Mouse (Mus musculus): Measurements from ENCODE around the gene Mapk8ip1.

The Mapk8ip1 gene

DNA sequence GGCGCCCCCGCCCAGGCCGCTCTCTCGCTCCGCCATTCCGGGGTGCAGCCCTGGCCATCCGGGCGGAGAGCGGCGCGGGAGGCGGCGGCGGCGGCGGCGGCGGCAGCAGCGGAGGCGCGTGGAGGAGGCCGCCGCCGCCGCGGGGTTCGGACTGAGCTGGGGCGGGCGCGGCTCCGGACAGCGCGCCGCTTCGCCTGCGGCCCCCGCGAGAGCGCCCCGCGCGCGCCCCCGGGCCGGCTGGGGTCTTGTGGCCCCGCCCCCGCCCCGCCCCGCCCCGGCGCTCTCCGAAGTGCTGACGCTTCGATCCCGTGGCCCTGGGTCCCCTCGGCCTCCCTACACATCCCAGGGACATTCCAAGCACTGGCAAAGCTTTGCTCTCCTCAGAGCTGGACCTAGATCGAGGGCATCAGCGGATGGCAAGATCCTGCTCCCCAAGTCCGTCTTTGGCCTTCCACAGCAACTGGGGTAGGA, at the start of gene Mapk8ip1:
Mapk8ip1 (minus strand) TSS at position 173 of the 471 bp plus-strand sequence.
- no peak for DNase-seq (ENCODE audit: low read depth, low spot score)

DNA sequence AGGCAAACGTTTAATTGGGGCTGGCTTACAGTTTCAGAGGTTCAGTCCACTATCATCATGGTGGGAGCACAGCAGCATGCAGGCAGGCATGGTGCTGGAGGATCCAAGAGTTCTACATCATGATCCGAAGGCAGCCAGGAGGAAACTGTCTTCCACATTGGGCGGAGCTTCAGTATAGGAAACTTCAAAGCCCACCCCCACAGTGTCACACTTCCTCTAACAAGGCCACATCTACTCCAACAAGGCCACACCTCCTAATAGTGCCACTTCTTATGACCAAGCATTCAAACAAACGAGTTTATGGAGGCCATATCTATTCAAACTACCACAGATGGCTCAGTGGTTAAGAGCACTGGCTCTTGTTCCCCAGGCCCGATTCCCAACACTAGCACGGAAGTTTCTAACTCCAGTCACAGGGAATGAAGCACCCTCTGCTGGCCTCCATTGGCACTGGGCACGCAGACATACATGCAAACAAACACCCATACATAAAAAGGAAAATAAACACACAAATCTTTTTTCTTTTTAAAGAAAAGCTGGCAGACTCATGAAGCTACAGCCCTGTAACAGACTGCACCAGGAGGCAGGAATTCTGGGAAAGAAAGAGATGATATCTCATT, 46.2 kb upstream of the Mapk8ip1 start:
- no peak for DNase-seq (ENCODE audit: low read depth, low spot score)

- no peak for DNase-seq (ENCODE audit: low read depth, low spot score)
These were observed 45.6 kb upstream of the Mapk8ip1 start for GRCm38 (mm10) chr2:92446656-92447055.

DNA sequence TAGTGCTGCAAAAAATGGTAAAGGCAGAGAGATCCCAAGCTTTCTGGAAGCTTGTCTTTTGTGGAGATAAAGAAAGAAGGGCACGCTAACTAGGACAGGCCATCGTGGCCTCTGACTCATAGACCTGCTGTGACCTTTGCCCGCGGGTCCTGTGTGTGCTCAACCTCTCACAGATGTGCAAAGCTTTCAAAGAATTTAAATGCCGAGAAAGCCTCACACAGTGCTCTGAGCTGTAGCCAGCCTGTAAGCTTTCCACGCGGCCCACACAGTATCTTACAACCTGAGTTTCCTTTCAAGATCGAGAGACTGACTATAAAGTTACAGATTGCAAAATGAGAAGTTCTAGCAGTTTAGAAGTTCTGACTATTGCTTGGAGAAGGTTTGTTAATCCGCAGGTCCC, 44.8 kb upstream of the Mapk8ip1 start:
- DNase-seq (ENCODE audit: low read depth, low spot score), result no peak

DNA sequence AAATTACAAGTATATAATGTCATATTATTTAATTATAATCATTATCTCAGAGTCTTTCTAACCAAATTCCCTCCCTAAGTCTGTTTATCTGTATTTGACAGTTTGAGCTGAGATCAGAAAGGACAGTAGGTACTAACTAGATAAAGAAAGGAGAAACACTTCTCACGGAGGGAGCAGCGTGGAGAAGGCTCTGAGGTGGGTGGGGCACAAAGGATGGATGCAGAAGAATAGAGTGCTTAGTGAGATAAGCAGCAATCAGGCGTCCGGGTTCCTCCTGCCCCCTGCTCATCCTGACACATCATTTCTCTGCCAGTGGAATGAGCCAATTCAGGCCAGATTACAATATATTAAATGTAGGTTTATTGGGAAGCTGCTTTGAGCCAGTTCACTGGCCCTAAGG, 43.3 kb upstream of the Mapk8ip1 start:
- no peak for DNase-seq (ENCODE audit: low read depth, low spot score)

DNA sequence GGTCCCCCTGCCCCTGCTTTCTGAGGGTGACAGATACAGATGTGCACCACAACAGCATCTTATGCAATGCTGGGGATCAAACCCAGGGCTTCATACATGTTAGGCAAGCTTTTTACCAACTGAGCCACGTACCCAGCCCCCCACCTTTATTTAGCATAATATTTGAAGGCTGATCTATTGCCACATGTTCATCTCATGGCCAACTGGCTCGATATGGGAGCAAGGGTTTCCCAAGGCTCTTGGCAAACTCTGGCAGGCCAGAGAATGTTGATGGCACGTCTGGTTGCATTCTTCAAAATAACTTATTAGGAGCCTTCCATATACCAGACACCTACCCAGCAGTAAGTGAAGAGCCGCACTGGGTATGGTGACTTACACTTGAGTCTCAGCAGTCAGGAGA, 42.2 kb upstream of the Mapk8ip1 start:
- no peak for DNase-seq (ENCODE audit: low read depth, low spot score)

GRCm38 (mm10) chr2:92442419-92443001, 41.4 kb upstream of the Mapk8ip1 start:
- DNase-seq (ENCODE audit: low read depth, low spot score), result no peak

- no peak for DNase-seq (ENCODE audit: low read depth, low spot score)
These were observed 39.4 kb upstream of the Mapk8ip1 start for GRCm38 (mm10) chr2:92440432-92440831.

GRCm38 (mm10) chr2:92438567-92438966, 37.5 kb upstream of the Mapk8ip1 start:
- no peak for DNase-seq (ENCODE audit: low read depth, low spot score)

DNA sequence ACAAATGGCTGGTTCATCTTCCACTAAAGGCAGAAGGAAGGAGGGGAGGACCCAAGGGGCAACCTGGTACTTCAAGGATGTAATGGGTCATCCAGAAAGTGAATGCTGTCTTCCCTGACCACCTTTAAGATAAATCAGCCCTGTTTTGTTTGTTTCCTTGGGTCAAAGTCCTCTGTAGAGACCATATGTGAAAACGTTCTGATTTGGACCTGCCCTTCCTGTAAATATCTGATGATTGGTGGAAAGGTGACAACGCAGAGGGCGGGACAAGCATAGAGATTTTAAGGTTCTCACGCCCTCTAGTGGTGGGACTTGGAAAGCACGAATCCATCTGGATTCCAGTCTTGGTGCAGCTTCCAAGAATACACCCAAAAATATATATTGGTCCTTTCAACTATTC, 36.8 kb upstream of the Mapk8ip1 start:
- DNase-seq (ENCODE audit: low read depth, low spot score), result peak; percentile 86

DNA sequence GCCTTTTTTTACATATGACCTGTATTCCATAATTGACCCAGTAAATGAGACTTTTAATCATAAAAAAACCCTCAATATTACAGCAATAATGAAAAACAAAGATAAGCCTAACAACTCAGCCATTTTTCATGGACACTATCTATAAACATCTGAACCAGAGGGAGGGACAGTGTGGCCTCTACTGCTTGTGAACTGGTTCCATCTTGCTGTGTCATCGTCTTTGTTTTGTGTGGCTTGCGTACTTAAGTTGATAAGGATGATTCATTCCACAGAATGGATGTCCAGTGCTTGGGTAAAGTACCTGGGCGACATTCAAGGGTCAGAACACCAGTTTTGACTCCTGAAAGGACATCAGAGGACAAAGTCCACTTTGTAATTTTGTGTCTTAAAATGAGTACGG, 36.3 kb upstream of the Mapk8ip1 start:
- DNase-seq (ENCODE audit: low read depth, low spot score), result no peak

GRCm38 (mm10) chr2:92435023-92435422, 34.0 kb upstream of the Mapk8ip1 start:
- no peak for DNase-seq (ENCODE audit: low read depth, low spot score)

DNA sequence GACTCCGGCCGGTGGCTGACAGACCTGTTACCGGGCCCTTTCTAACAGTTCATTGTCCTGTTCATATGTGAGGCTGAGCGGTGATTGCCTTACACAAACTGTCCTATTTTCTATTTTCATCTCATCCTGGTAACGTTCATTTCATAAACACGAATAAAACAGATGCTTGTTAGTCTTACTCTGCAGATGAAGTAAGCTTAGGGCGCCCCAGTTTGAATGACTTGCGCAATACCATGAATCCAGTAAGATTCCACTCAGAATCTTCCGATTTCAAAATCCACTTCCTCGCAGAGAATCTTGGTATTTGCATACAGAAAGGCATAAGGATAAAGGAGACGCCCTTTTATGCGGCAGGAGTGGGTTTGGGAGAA, 33.3 kb upstream of the Mapk8ip1 start:
- DNase-seq (ENCODE audit: low read depth, low spot score), result no peak

DNA sequence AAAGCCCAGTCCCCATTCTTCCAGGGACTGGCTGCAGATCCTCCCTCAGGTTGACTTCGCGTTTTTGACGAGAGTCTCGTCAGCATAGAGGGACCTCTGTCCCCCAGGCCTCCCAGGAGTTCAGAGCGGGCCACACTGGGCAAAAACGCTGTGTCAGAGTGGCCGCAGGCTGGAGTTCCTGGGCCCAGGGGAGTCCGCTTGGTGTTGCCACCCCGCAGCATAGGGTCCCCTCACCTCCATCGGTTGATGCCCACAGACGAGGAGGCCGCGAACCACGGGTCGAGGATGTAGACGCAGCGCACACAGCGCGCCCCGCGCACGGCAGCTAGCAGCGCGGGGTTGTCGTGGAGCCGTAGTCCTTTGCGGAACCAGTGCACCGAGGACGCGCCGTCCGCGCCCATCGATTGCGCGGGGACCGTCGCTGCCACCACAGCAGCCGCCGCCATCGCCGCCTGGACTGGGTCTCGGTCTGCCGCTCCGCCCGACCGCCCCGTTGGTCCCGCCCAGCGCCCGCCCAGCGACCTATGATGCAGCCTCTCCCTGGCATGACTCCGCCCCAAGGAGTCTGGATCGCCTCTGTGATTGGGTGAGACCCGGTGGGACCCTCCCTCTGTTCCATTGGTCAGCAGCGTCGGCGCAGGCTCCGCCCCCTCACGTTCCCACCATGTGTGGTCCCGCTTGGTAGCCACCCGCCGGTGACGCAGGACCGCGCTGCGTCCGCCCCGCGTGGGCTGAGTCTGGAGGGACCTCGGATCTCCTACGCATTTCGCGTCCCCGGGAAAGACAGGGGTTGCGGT, 32.7 kb upstream of the Mapk8ip1 start, which contains the start of gene Cry2:
Cry2 (minus strand) TSS at position 466 of the 797 bp plus-strand sequence.
- DNase-seq (ENCODE audit: low read depth, low spot score), result peak; percentile 99

GRCm38 (mm10) chr2:92432299-92433295, 31.5 kb upstream of the Mapk8ip1 start:
- no peak for DNase-seq (ENCODE audit: low read depth, low spot score)

- DNase-seq (ENCODE audit: low read depth, low spot score), result no peak
These were observed 30.6 kb upstream of the Mapk8ip1 start for GRCm38 (mm10) chr2:92431611-92432179.

DNA sequence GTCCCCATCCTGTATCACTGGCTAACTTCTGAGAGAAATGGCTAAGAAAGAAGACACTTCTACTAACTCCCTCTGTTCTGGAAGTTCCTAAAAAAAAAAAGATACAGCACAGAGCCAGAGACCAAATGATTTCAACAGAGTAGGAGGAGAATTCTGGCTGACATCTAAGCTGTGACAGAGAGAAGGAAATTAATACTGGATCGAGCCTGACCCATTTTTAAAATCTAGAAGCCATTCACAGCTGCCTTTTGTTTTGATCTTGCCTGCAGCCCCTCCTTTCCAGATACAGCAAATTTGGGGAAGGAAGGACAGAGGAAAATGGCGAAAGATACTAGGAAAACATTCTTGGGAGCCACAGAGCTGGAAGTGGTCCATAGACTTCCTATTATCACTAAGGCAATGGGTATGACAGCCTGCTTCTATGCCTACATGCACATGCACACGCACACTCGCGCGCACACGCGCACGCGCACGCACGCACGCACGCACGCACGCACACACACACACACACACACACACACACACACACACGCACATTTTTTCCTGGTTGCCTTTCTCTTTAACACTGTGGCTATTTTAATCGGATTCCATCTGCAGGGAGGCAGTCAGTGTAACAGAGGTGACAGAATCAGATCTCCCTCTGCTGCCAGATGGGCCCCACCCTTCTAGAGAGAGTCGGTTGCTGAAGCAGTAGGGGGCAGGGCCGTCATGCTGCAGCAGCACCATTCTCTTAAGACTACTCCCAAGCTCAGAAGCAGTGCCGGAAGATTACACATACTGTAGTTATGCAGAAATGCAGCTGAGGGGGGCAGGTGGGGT, 29.9 kb upstream of the Mapk8ip1 start:
- DNase-seq (ENCODE audit: low read depth, low spot score), result no peak

- no peak for DNase-seq (ENCODE audit: low read depth, low spot score)
These were observed 29.0 kb upstream of the Mapk8ip1 start for GRCm38 (mm10) chr2:92430089-92430488.

GRCm38 (mm10) chr2:92427882-92428281, 26.8 kb upstream of the Mapk8ip1 start:
- no peak for DNase-seq (ENCODE audit: low read depth, low spot score)

DNA sequence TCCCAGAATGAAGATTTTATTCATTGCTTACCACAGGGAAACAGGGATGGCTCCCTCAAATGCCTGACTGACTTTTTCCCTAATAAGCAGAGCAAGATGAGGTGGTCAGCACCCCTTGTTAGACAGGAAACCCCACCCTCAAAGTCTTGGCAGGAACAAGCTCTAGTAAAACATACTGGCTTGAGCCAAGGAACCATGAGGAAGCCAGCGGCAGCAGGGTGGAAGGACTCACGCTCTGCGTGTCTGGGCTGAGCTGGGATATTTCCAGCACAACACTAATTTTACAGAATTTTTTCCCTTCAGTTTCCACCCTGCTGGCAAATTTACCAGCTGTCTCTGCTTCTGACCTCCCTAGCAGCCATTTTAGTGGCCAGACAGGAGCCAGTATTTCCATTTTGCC, 25.4 kb upstream of the Mapk8ip1 start:
- no peak for DNase-seq (ENCODE audit: low read depth, low spot score)
